Mouse (Mus musculus) kidney, adult 2 months (tissue): ENCODE data around the gene Hist1h2ai. TPM values are rescaled to one million over a fixed set of nuclear protein-coding genes. Genes with fewer than 3 reads are reported as not detected.
"Not testable (repeated sequence)": the region's sequence is repeated elsewhere in the genome, so short reads cannot be mapped to it uniquely, and the experiment has no call there.

Experiments used
- DNase-seq: peaks from one replicate; pipeline ENCODE4 v3.0.0; 2021
- H3K27ac ChIP-seq: fragments of 200-500 bp; 2 replicates; pipeline ENCODE4 v1.5.1; 2012; ENCODE audit warnings: low read depth, low read length, control low read depth, inconsistent platforms; ENCODE audit not compliant: insufficient read depth
- H3K27me3 ChIP-seq: fragments of 200-500 bp; replicated peaks from 2 replicates; pipeline ENCODE4 v1.6.1; 2012; ENCODE audit warnings: mild to moderate bottlenecking, moderate library complexity, low read length, inconsistent platforms; ENCODE audit not compliant: control insufficient read depth, insufficient read depth
- H3K36me3 ChIP-seq: fragments of 200-500 bp; 2 replicates; pipeline ENCODE4 v1.6.1; 2012; ENCODE audit warnings: mild to moderate bottlenecking, moderate library complexity, low read length, inconsistent platforms; ENCODE audit not compliant: control insufficient read depth, insufficient read depth
- H3K4me1 ChIP-seq: fragments of 200-500 bp; 2 replicates; pipeline ENCODE4 v1.6.1; 2011; ENCODE audit warnings: low read length; ENCODE audit not compliant: control insufficient read depth, insufficient read depth
- H3K4me3 ChIP-seq: fragments of 200-500 bp; 2 replicates; pipeline ENCODE4 v1.5.1; 2011; ENCODE audit warnings: mild to moderate bottlenecking, low read depth, low read length, control low read depth; ENCODE audit not compliant: insufficient read depth
- CTCF ChIP-seq: fragments of 200-500 bp; conservative IDR thresholded peaks from 2 replicates; pipeline ENCODE4 v1.5.1; 2011; ENCODE audit warnings: low read depth, mild to moderate bottlenecking, control low read depth, low read length, moderate library complexity, mixed read lengths; ENCODE audit not compliant: insufficient read depth, insufficient read length
- POLR2A ChIP-seq: fragments of 200-500 bp; IDR thresholded peaks from one replicate; pipeline ENCODE4 v1.6.1; 2011; ENCODE audit warnings: low read depth, low read length, control low read depth
- WGBS: fragments of 180-500 bp; shearing (Covaris S2); methylation state at CpG from one replicate; pipeline ENCODE4 v1.1.7; 2018; 5-methylcytosine and 5-hydroxymethylcytosine counted together
- polyA plus RNA-seq: library from polyadenylated mRNA; depleted of rRNA; stranded (reverse); fragments of >200 nt; gene quantifications from 2 replicates; pipeline ENCODE4 v1.2.3, GENCODE M21; 2012

The Hist1h2ai gene
- polyA plus RNA-seq, 1 experiment, result 1.2 TPM

DNA sequence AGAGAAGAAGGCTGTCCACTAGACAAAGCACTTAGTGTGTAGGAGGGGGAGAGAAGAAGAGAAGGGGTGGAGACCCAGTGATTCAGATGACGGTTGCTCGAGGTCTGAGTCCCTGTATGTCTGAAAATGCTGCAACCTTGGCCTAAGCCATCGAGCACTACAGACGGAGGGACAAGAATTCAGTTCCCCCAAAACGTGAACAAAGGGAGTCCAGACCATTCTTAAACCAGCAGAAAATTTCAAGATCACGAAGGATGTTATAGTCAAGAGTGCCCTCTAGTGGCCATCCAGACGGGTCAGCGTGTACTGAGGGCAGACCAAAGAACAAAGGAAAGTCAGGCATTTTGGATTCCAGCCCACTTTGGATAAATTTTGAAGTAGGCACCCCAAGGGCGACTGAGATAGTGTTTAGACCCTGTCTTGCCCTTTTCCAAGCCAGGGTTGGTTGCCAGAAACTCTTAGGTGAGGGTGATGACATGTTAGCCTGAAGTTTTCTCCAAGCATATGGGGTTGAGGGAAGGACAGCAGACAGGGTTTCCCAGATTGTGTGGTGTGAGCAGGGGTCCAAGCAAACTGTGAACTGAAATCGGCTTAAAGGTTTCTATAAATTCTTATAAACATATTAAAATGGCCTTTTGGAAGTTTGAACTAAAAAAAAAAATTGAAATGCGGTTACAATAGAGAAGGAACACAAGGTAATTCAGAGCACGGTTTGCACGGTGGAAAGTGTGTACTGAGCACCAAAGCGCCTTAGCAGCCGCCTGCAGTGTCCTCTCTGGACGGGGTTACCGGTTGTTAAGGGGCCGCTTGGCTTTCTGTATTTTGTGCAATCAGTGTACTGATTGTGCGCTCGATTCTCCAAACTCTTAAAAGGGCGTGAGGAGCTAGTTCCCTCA lies 18.0 kb downstream of the Hist1h2ai start:
- no peak for TF ChIP-seq POLR2A
- TF ChIP-seq CTCF, result peak; percentile 89
- peak; percentile 89 for DNase-seq
- 1% methylated on average over 21 of the region's 21 CpGs for WGBS

DNA sequence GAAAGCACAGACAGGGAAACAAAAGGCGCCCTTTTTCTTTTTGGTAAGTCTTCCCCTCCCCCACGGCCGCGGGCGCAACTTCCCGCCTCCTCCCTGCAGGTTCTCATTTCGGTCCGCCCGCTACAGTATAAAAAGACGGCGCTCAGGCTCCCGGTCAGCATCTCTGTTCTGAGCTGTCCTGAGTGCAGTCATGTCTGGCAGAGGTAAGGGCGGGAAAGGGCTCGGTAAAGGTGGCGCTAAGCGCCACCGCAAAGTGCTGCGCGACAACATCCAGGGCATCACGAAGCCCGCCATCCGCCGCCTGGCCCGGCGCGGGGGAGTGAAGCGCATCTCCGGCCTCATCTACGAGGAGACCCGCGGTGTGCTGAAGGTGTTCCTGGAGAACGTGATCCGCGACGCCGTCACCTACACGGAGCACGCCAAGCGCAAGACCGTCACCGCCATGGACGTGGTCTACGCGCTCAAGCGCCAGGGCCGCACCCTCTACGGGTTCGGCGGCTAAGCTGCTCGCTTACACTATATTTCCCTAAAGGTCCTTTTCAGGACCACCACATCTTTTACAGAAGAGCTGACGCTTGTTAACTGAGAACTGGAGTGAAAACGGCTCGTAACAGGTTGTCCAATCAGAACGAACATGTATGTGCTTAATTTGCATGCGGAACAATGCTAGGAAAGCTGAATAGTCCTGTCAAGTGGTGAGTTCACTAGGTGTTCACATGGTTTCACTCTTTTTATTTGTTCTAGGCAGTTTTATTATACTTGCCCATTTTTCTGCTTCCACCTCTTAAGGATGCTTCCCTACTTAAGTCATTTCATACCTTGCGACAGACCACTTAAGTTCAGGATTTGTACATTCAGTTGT lies 18.9 kb downstream of the Hist1h2ai start, which contains the start of gene Hist1h4j:
Gene Hist1h4j (plus strand): TSS at position 159 of the 862 bp plus-strand sequence.
- not testable (repeated sequence) for H3K36me3 ChIP-seq, H3K27me3 ChIP-seq, H3K4me1 ChIP-seq, H3K27ac ChIP-seq
- peak; percentile 61 for DNase-seq
- WGBS, result 1% methylated on average over 51 of the region's 56 CpGs
- H3K4me3 ChIP-seq, result peak within 1 kb of the TSS; percentile 57

More for the DNA sequence above, 18.0 kb downstream of the Hist1h2ai start:
- no peaks in the 10 kb centered on the region for H3K36me3 ChIP-seq
- H3K27me3 ChIP-seq, result no peaks in the 10 kb centered on the region
- H3K4me3 ChIP-seq, result peak overlapping the region; percentile 57
- H3K4me1 ChIP-seq, result no peaks in the 10 kb centered on the region
- no peak overlapping the region for H3K27ac ChIP-seq

DNA sequence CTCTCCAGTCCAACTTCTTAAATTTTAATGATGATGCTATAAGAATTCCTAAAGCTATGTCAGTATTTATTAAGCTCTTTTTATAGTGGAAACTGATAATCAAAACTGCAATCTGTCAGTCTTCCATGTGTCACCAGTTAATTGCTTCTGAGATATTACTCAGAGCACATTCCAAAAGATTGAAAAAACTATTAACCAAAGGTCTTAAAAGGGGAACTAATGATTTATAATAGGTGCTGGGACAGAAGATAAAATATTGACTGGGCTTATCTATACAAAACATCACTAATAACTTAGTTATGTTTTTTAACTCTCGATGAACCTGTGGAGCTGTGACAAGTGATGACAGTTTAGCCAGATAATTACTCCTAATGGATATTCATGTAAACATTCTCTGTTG lies 28.8 kb downstream of the Hist1h2ai start:
- Histone ChIP-seq H3K4me3 (no peak overlapping the region), H3K4me1 (no peaks in the 10 kb centered on the region), H3K36me3 (no peaks in the 10 kb centered on the region), H3K27ac (no peak overlapping the region), H3K27me3 (no peaks in the 10 kb centered on the region)
- TF ChIP-seq POLR2A (no peak), CTCF (no peak)
- no peak for DNase-seq
- WGBS, result 87% methylated on average over 1 of the region's 1 CpGs

DNA sequence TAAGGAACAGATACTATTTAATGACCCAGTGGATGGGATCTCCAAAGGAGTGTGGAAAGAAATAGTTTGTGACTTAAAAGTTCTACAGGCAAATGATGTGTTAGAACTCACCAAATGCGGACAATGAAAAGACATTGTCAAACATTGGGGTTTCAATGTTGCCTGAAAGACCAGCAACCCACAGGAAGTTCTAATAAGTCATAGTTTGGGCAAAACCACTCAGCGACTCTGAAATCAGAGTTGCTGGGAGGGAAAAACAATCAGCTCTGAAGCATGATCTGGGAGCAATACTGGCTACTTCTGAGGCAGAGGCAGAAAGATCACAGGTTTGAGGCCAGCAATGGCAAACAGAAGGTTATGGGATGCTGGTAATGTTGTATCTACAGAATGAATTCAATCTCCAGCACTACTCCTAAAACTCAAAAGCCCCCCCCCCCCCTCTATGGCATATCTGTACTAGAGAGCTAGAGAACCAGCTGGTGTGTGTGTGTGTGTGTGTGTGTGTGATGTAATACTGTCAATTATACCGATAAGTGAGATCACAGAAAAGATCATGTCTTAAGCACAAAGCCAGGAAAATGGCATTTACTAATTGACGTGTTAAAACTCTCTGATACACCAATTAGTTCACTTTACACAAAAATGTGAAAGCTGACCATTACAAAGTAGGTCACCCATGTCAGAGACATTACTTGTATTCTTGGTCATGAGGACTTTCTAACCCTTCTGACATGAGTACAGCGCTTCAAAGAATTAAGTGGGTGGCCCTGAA lies 33.4 kb downstream of the Hist1h2ai start:
- H3K27ac ChIP-seq, result no peak overlapping the region
- no peaks in the 10 kb centered on the region for H3K36me3 ChIP-seq
- no peak for DNase-seq
- H3K27me3 ChIP-seq, result 0 out of 2 replicates have a peak, but pooled peaks cover 1% of the 10 kb centered on the region
- H3K4me1 ChIP-seq, result no peaks in the 10 kb centered on the region
- WGBS, result 26% methylated on average over 5 of the region's 5 CpGs
- no peak for TF ChIP-seq POLR2A
- peak overlapping the region; percentile 45 for H3K4me3 ChIP-seq

DNA sequence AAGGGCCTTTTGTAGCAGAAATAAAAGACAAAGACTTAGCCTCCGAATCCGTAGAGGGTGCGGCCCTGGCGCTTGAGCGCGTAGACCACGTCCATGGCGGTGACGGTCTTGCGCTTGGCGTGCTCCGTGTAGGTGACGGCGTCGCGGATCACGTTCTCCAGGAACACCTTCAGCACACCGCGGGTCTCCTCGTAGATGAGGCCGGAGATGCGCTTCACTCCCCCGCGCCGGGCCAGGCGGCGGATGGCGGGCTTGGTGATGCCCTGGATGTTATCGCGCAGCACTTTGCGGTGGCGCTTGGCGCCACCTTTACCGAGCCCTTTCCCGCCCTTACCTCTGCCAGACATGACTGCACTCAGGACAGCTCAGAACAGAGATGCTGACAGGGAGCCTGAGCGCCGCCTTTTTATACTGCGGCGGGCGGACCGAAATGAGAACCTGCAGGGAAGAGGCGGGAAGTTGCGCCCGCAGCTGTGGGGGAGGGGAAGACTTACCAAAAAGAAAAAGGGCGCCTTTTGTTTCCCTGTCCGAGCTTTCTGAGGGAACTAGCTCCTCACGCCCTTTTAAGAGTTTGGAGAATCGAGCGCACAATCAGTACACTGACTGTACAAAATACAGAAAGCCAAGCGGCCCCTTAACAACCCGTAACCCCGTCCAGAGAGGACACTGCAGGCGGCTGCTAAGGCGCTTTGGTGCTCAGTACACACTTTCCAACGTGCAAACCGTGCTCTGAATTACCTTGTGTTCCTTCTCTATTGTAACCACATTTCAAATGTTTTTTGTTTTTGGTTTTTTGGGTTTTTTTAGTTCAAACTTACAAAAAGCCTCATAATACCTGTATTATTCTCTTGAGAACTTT lies 34.2 kb downstream of the Hist1h2ai start, which contains the start of gene Hist1h4k:
Gene Hist1h4k (minus strand): TSS at position 347 of the 859 bp plus-strand sequence.
- peak within 1 kb of the TSS; percentile 45 for H3K4me3 ChIP-seq
- peak; percentile 83 for DNase-seq
- H3K27me3 ChIP-seq, H3K27ac ChIP-seq, H3K4me1 ChIP-seq, H3K36me3 ChIP-seq: not testable (repeated sequence)
- TF ChIP-seq POLR2A, result peak; percentile 52
- WGBS, result 1% methylated on average over 50 of the region's 56 CpGs

DNA sequence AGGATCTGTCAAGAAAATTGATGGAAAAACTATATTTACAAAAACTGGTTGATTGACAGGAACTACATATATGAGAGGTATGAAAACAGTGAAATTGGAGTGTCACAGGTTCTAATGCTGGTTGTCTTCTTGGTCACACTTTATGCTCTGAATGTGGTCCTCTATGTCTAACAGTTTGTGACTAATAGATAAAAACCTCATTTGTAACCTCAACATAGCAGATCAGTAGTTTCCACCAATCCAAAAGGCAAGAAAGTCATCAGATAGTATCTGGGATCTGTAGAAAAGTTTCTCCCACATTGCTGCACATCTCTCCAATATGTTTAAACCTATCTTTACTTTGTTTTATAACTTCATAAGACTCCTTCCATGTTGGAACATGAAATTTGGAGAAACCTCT lies 35.2 kb downstream of the Hist1h2ai start:
- H3K4me1 ChIP-seq, result no peaks in the 10 kb centered on the region
- no peak overlapping the region for H3K4me3 ChIP-seq
- H3K27ac ChIP-seq, result no peak overlapping the region
- H3K36me3 ChIP-seq, result no peaks in the 10 kb centered on the region
- TF ChIP-seq POLR2A, result no peak
- no peak for TF ChIP-seq CTCF
- H3K27me3 ChIP-seq, result 0 out of 2 replicates have a peak, but pooled peaks cover 1% of the 10 kb centered on the region
- DNase-seq, result no peak
